Mouse (Mus musculus) testis, adult 2 months (tissue): ENCODE data around the gene Myocd.

Experiments
- CTCF ChIP-seq: fragments of 200-500 bp; IDR thresholded peaks from 2 replicates; pipeline ENCODE4 v1.5.1; 2012; ENCODE audit warnings: low read depth, mild to moderate bottlenecking, inconsistent platforms, low read length, moderate library complexity; ENCODE audit not compliant: control insufficient read depth, insufficient read depth, insufficient replicate concordance
- POLR2A ChIP-seq: fragments of 200-500 bp; IDR thresholded peaks from 2 replicates; pipeline ENCODE4 v1.6.1; 2012; ENCODE audit warnings: low read depth, mild to moderate bottlenecking, inconsistent platforms, low read length, moderate library complexity; ENCODE audit not compliant: control insufficient read depth

- TF ChIP-seq CTCF (no peak), POLR2A (no peak)
Observed at GRCm38 (mm10) chr11:65186974-65187373, 82.8 kb downstream of the Myocd start.
